Mouse (Mus musculus) hindbrain, embryonic 11.5 days (tissue): ENCODE measurements around the gene Cygb. TPM values are rescaled to one million over a fixed set of nuclear protein-coding genes. Genes with fewer than 3 reads are reported as not detected.
A peak's percentile ranks its signal among the peaks of the same experiment; 100 is the strongest.

ENCODE experiments used
- ATAC-seq: fragments of 200-750 bp; cut with Nextera tagmentation; 2 replicates; pipeline ENCODE4 v1.8.0; 2017; ENCODE audit warnings: mild to moderate bottlenecking, moderate TSS enrichment, moderate library complexity; ENCODE audit not compliant: low FRiP score
- DNase-seq: peaks from one replicate; pipeline ENCODE4 v3.0.0-alpha.2; 2015; ENCODE audit warnings: low spot score
- H3K27ac ChIP-seq: fragments of 300-500 bp; sonication (generic); 2 replicates; pipeline ENCODE4 v1.5.1; 2014; ENCODE audit warnings: mild to moderate bottlenecking, low read depth, low read length
- H3K27me3 ChIP-seq: fragments of 300-500 bp; sonication (generic); 2 replicates; pipeline ENCODE4 v1.6.1; 2014; ENCODE audit warnings: mild to moderate bottlenecking, low read length, moderate library complexity, mixed read lengths; ENCODE audit not compliant: control insufficient read depth, insufficient read depth
- H3K36me3 ChIP-seq: fragments of 300-500 bp; sonication (generic); 2 replicates; pipeline ENCODE4 v1.6.1; 2014; ENCODE audit warnings: mild to moderate bottlenecking, low read length, moderate library complexity, mixed read lengths; ENCODE audit not compliant: control insufficient read depth, insufficient read depth
- H3K4me1 ChIP-seq: fragments of 300-500 bp; sonication (generic); replicated peaks from 2 replicates; pipeline ENCODE4 v1.6.1; 2014; ENCODE audit warnings: low read length, mixed read lengths; ENCODE audit not compliant: control insufficient read depth, insufficient read depth
- H3K4me2 ChIP-seq: fragments of 300-500 bp; sonication (generic); replicated peaks from 2 replicates; pipeline ENCODE4 v1.6.1; 2014; ENCODE audit warnings: mild to moderate bottlenecking, low read depth, low read length
- H3K4me3 ChIP-seq: fragments of 300-500 bp; sonication (generic); 2 replicates; pipeline ENCODE4 v1.5.1; 2014; ENCODE audit warnings: low read depth, low read length
- H3K9ac ChIP-seq: fragments of 300-500 bp; sonication (generic); 2 replicates; pipeline ENCODE4 v1.6.1; 2014; ENCODE audit warnings: low read depth, low read length
- H3K9me3 ChIP-seq: fragments of 300-500 bp; sonication (generic); 2 replicates; pipeline ENCODE4 v1.6.1; 2016; ENCODE audit warnings: low read length; ENCODE audit not compliant: control insufficient read depth
- WGBS: fragments of 180-500 bp; shearing (Covaris S2); extraction: QIAGEN DNeasy Blood & Tissue Kit; methylation state at CpG from one replicate; pipeline ENCODE4 v1.1.7; 2014; 5-methylcytosine and 5-hydroxymethylcytosine counted together
- polyA plus RNA-seq: library from polyadenylated mRNA; unstranded; fragments of >200 nt; fragmentation: Nextera tagmentation; extraction: Ambion mirVana; gene quantifications from 2 replicates; pipeline ENCODE4 v1.2.1, GENCODE M21; 2014

Gene Cygb
- polyA plus RNA-seq, 1 experiment from 2014 or later: 2.4 TPM

DNA sequence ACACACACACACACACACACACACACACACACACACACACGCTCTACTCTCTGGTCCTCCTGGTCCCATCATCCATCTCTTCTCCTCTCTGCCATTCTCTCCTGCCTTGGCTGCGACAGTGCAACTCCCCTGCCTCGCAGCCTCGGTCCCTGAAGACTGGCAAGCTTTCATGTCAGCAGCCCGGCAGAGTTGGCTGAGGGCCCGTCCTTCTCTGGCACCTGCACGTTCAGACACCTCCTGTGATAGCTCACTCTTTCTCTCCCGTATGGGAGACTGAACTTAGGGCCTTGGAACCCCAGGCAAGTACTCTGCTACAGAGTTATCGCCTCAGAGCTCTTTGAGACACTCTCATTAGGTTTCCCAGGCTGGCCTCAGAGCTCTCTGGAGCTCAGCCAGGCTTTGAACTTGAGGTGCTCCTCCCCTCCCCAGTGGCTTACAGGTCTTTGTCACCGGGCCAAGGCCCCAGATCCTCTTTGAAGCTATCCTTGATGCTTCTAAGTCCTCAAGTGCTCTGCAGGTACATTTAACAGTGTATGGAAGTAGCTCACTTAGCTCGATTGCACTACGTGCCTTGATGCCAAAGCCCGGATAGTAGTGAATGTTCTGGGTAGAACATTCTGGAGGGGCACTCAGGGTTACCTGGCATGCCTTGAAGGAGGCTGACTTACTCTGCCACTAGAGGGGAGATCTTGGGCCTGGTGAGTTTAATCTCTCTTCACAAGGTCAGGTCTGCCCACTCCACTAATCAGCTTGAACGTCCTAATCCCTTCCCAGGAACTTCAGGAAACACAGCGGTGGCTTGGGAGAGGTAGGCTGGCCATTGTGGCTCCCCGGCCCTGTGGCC is 2.5 kb upstream of the Cygb start:
- no peak overlapping the region for H3K4me3 ChIP-seq
- peaks cover 5% of the 10 kb centered on the region for H3K4me1 ChIP-seq
- no peak for DNase-seq
- H3K27me3 ChIP-seq: peaks cover 26% of the 10 kb centered on the region
- no peak overlapping the region for H3K27ac ChIP-seq
- H3K9me3 ChIP-seq: no peaks in the 10 kb centered on the region
- H3K9ac ChIP-seq: peak overlapping the region; percentile 58; the same call in 1 of the 2 replicates
- H3K36me3 ChIP-seq: no peaks in the 10 kb centered on the region
- H3K4me2 ChIP-seq: no peak overlapping the region
- 82% methylated on average over 16 of the region's 16 CpGs for WGBS
- ATAC-seq: no peak

GRCm38 (mm10) chr11:116653709-116654221 is 348 bp downstream of the Cygb start:
- WGBS: 1% methylated on average over 40 of the region's 47 CpGs
- Histone ChIP-seq H3K9me3 (no peaks in the 10 kb centered on the region), H3K36me3 (no peaks in the 10 kb centered on the region), H3K4me3 (peak overlapping the region; percentile 32), H3K27me3 (peaks cover 29% of the 10 kb centered on the region), H3K9ac (peak overlapping the region; percentile 32; the same call in 1 of the 2 replicates), H3K27ac (no peak overlapping the region), H3K4me2 (peak overlapping the region; percentile 64), H3K4me1 (peaks cover 2% of the 10 kb centered on the region; the same call in 1 of the 2 replicates)
- peak; percentile 64 for DNase-seq
- no peak for ATAC-seq

- DNase-seq: no peak
- Histone ChIP-seq H3K4me3 (peak within 1 kb of the TSS; percentile 32), H3K9me3 (no peaks in the 10 kb centered on the region), H3K27me3 (peaks cover 29% of the 10 kb centered on the region), H3K4me2 (peak within 1 kb of the TSS; percentile 64), H3K36me3 (no peaks in the 10 kb centered on the region), H3K4me1 (peaks cover 2% of the 10 kb centered on the region; the same call in 1 of the 2 replicates), H3K9ac (peak within 1 kb of the TSS; percentile 32; the same call in 1 of the 2 replicates), H3K27ac (no peak within 1 kb of the TSS)
- 6% methylated on average over 10 of the region's 10 CpGs for WGBS
- no peak for ATAC-seq
These were observed 879 bp downstream of the Cygb start, which contains the start of gene Prcd for GRCm38 (mm10) chr11:116653234-116653633. TSS of gene Prcd (plus strand) at chr11:116653534.

DNA sequence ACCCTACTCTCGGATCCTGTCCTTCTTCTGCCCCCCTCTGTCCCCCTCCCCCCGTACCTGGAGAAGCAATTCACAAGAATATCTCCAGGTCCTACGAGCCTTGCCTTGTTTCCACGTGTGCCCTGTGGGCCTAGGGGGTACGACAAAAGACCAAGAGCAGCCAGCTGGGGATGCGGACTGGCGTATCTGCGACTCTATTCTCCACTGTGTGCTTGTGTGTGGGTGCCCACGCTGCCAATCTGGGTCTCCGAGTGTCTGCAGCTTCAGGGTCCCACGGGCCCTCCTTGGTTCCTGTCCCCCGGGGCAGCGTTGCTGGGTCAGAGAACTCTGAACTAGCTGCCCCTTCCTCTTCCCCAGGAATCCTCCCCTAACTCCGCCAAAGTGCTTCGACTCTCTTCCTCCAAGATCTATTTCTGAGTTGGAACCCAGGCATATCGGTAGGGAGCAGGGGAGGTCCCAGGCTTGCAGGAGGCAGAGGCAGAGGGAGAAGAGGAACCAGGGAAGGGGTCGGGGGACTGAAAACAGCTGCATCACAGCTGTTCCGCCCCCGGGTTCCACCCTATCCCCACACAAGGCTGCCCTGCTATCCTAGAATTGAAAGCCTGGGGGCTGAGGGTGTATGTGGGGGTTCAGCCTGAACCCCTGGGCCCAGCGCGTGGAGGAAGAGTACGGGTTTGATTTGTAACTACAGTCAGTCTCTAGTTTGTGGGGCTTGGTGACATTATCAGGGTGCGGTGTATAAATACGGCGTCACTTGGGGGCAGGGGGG is 1.6 kb downstream of the Cygb start:
- H3K9me3 ChIP-seq: no peaks in the 10 kb centered on the region
- DNase-seq (no peak), ATAC-seq (no peak)
- H3K4me2 ChIP-seq: no peak overlapping the region
- H3K36me3 ChIP-seq: no peaks in the 10 kb centered on the region
- no peak overlapping the region for H3K27ac ChIP-seq
- peaks cover 29% of the 10 kb centered on the region for H3K27me3 ChIP-seq
- no peak overlapping the region for H3K9ac ChIP-seq
- H3K4me1 ChIP-seq: peaks cover 5% of the 10 kb centered on the region; the same call in 1 of the 2 replicates
- 59% methylated on average over 24 of the region's 25 CpGs for WGBS
- H3K4me3 ChIP-seq: no peak overlapping the region

GRCm38 (mm10) chr11:116651339-116651738 is 2.8 kb downstream of the Cygb start:
- ATAC-seq: no peak
- no peak overlapping the region for H3K4me2 ChIP-seq
- H3K9ac ChIP-seq: no peak overlapping the region
- peaks cover 5% of the 10 kb centered on the region; the same call in 1 of the 2 replicates for H3K4me1 ChIP-seq
- no peaks in the 10 kb centered on the region for H3K36me3 ChIP-seq
- 87% methylated on average over 8 of the region's 8 CpGs for WGBS
- H3K27me3 ChIP-seq: peaks cover 29% of the 10 kb centered on the region
- H3K9me3 ChIP-seq: no peaks in the 10 kb centered on the region
- H3K4me3 ChIP-seq: no peak overlapping the region
- no peak for DNase-seq
- H3K27ac ChIP-seq: no peak overlapping the region

DNA sequence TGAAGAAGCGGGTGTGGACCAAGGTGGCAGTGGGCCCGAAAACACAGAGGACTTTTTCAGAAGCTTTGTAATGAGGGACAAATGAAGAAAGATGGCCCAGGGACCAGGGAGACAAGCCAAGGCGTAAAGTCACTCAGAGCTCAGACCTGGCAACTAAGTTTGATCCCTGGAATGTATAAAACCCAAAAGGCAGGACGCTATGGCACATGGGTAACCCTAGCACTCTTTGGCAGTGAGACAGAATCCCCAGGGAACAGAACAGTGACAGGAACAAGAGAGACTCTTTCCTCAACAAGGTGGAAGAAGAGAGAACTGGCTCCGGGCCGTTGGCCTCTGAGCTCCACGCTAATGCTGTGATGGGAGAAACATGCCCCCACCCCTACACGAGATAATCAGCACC is 3.3 kb downstream of the Cygb start:
- peaks cover 5% of the 10 kb centered on the region; the same call in 1 of the 2 replicates for H3K4me1 ChIP-seq
- peaks cover 29% of the 10 kb centered on the region for H3K27me3 ChIP-seq
- H3K4me3 ChIP-seq: no peak overlapping the region

DNA sequence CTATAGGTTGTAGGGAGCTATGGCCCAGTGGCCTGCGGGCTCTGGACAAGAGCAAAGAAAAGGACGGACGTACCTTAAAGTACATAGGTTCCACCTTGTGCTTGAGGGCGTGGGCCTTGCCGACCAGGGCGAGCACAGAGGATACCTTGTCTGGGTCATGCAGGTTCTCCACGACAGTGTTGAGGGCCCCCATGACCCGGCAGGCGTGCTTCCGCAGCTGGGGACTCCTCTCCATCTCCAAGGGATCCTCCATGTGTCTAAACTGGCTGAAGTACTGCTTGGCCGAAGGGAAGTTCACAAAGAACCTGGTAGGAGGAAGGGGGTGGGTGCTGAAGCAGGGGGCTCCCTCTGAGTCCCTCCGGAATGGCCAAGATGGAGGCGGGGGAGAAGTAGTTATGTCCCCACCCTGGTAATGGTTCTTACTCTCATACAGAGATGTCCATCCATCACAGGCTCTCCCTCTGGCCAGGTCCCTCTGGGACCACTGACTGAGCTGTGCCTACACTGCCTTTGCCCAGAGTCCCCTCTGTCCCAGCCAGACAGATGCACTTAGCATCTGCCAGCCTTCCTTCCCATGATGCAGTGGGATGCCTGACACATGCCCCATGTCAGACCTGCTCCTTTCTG is 4.3 kb downstream of the Cygb start:
- no peak for DNase-seq
- ATAC-seq: no peak
- no peaks in the 10 kb centered on the region for H3K9me3 ChIP-seq
- no peaks in the 10 kb centered on the region for H3K36me3 ChIP-seq
- no peak overlapping the region for H3K9ac ChIP-seq
- peaks cover 26% of the 10 kb centered on the region for H3K27me3 ChIP-seq
- WGBS: 91% methylated on average over 13 of the region's 13 CpGs
- H3K4me3 ChIP-seq: no peak overlapping the region
- H3K27ac ChIP-seq: no peak overlapping the region
- peaks cover 5% of the 10 kb centered on the region; the same call in 1 of the 2 replicates for H3K4me1 ChIP-seq
- no peak overlapping the region for H3K4me2 ChIP-seq

More for the DNA sequence above, 3.3 kb downstream of the Cygb start:
- H3K9me3 ChIP-seq: no peaks in the 10 kb centered on the region
- ATAC-seq (no peak), DNase-seq (no peak)
- H3K4me2 ChIP-seq: no peak overlapping the region
- WGBS: 87% methylated on average over 8 of the region's 8 CpGs
- no peak overlapping the region for H3K27ac ChIP-seq
- no peaks in the 10 kb centered on the region for H3K36me3 ChIP-seq
- H3K9ac ChIP-seq: no peak overlapping the region

GRCm38 (mm10) chr11:116648976-116649375 is 5.1 kb downstream of the Cygb start:
- Histone ChIP-seq H3K27me3 (peaks cover 23% of the 10 kb centered on the region), H3K27ac (no peak overlapping the region), H3K4me2 (no peak overlapping the region), H3K4me1 (peaks cover 4% of the 10 kb centered on the region; the same call in 1 of the 2 replicates), H3K36me3 (no peaks in the 10 kb centered on the region), H3K9me3 (no peaks in the 10 kb centered on the region), H3K4me3 (no peak overlapping the region), H3K9ac (no peak overlapping the region)
- no peak for ATAC-seq
- WGBS: 71% methylated on average over 10 of the region's 10 CpGs
- no peak for DNase-seq
